Mouse (Mus musculus): Measurements from ENCODE around the gene Ppm1a. TPM values are rescaled to one million over a fixed set of nuclear protein-coding genes. Genes with fewer than 3 reads are reported as not detected.
A peak's percentile ranks its signal among the peaks of the same experiment; 100 is the strongest.

The Ppm1a gene
- 51.2 and 55.0 TPM in 2 replicates for polyA plus RNA-seq (2015; fragmentation: Nextera tagmentation; extraction: Ambion mirVana)

DNA sequence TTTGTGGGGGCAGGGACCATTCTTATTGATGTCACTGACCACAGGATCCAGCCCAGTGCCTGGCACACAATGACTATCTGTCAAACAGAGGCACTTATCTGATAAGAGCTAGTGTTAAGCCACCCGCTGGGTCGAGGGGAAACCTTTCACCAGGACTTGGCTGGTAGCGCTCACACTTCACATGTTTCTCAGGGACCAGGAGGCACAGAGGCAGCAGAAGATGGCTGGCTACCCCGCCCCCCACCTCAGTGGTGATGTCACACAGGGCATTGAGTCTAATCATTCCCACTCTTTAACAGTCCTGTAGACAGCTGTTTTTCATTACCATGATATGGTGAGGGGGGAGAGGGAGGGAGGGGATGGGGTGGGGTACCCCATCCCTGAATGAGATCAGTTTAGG is at the start of gene Ppm1a:
Gene Ppm1a (plus strand): TSS at position 370 of the 400 bp plus-strand sequence.
- TF ChIP-seq EP300 (optimal IDR thresholded peaks at IDR 0.05) = no peak
- no peak for TF ChIP-seq CTCF (IDR thresholded peaks at IDR 0.05; ENCODE audit: low read depth)
- H3K9ac ChIP-seq (ENCODE audit: low read length) = no peak within 1 kb of the TSS
- no peak for DNase-seq (ENCODE audit: low spot score)
- H3K27ac ChIP-seq (replicated peaks) = no peak within 1 kb of the TSS
- H3K9me3 ChIP-seq (ENCODE audit: control insufficient read depth, low read length) = no peaks in the 10 kb centered on the region
- H3K4me3 ChIP-seq (ENCODE audit: low read depth, low read length) = no peak within 1 kb of the TSS
- no peaks in the 10 kb centered on the region for H3K36me3 ChIP-seq (ENCODE audit: control insufficient read depth, insufficient read depth, low read length)
- no peaks in the 10 kb centered on the region for H3K27me3 ChIP-seq (ENCODE audit: control insufficient read depth, insufficient read depth, low read length)
- no peaks in the 10 kb centered on the region for H3K4me1 ChIP-seq (replicated peaks; ENCODE audit: control insufficient read depth, insufficient read depth)
- no peak within 1 kb of the TSS for H3K4me2 ChIP-seq (replicated peaks; ENCODE audit: low read depth)
- WGBS = 16% methylated on average over 4 of the region's 4 CpGs
- ATAC-seq (ENCODE audit: low FRiP score, low TSS enrichment) = no peak

DNA sequence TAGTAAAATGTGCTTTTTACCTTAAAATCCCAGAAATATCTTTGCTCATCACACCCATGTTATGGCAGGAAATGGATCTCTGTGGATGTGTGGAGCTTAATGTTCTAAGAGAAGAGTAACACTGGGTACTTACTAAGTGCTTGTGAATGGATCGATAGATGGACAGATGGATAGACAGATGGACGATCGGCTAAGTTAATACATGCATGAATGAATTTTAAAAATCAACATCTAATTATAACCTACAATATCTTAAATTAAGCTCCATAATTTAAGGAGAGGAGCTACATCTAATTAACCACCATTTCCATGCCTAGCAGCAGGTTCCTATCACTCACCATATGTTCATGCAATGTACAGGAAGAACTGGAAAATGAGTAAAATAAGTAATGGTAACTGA is 47.3 kb upstream of the Ppm1a start:
- no peak overlapping the region for H3K27ac ChIP-seq (replicated peaks)
- H3K4me2 ChIP-seq (replicated peaks; ENCODE audit: low read depth) = no peak overlapping the region
- DNase-seq (ENCODE audit: low spot score) = no peak
- 95% methylated on average over 3 of the region's 3 CpGs for WGBS
- no peaks in the 10 kb centered on the region for H3K4me1 ChIP-seq (replicated peaks; ENCODE audit: control insufficient read depth, insufficient read depth)
- no peak overlapping the region for H3K9ac ChIP-seq (ENCODE audit: low read length)
- no peaks in the 10 kb centered on the region for H3K36me3 ChIP-seq (ENCODE audit: control insufficient read depth, insufficient read depth, low read length)
- no peak overlapping the region for H3K4me3 ChIP-seq (ENCODE audit: low read depth, low read length)
- H3K9me3 ChIP-seq (ENCODE audit: control insufficient read depth, low read length) = no peaks in the 10 kb centered on the region
- TF ChIP-seq CTCF (IDR thresholded peaks at IDR 0.05; ENCODE audit: low read depth) (no peak), EP300 (optimal IDR thresholded peaks at IDR 0.05) (no peak)
- H3K27me3 ChIP-seq (ENCODE audit: control insufficient read depth, insufficient read depth, low read length) = no peaks in the 10 kb centered on the region
- ATAC-seq (ENCODE audit: low FRiP score, low TSS enrichment) = no peak

DNA sequence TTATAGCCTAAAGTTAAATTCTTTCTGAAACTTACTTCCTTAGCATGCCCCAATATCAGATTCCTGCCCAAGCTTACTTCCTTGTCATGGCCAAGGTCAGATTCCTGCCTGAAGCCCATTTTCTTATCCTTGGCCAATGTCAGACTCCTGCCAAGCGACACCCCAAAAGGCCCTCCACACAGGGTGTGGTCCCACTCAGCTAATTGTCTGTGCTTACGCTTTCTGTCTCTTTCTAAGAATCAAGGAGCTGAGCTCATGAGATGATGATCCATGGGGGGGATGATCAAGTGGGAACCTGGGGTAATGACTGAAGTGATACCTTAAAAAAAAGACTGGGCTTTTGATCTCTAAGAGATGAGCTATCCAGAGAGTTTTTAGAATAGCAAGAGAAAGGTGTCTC is 42.4 kb upstream of the Ppm1a start:
- Histone ChIP-seq H3K9me3 (ENCODE audit: control insufficient read depth, low read length) (no peaks in the 10 kb centered on the region), H3K36me3 (ENCODE audit: control insufficient read depth, insufficient read depth, low read length) (no peaks in the 10 kb centered on the region), H3K27me3 (ENCODE audit: control insufficient read depth, insufficient read depth, low read length) (no peaks in the 10 kb centered on the region), H3K27ac (replicated peaks) (no peak overlapping the region), H3K4me3 (ENCODE audit: low read depth, low read length) (no peak overlapping the region), H3K9ac (ENCODE audit: low read length) (no peak overlapping the region), H3K4me1 (replicated peaks; ENCODE audit: control insufficient read depth, insufficient read depth) (no peaks in the 10 kb centered on the region), H3K4me2 (replicated peaks; ENCODE audit: low read depth) (no peak overlapping the region)
- DNase-seq (ENCODE audit: low spot score) (no peak), ATAC-seq (ENCODE audit: low FRiP score, low TSS enrichment) (no peak)
- WGBS = 83% methylated on average over 2 of the region's 2 CpGs
- no peak for TF ChIP-seq CTCF (IDR thresholded peaks at IDR 0.05; ENCODE audit: low read depth)
- TF ChIP-seq EP300 (optimal IDR thresholded peaks at IDR 0.05) = no peak

DNA sequence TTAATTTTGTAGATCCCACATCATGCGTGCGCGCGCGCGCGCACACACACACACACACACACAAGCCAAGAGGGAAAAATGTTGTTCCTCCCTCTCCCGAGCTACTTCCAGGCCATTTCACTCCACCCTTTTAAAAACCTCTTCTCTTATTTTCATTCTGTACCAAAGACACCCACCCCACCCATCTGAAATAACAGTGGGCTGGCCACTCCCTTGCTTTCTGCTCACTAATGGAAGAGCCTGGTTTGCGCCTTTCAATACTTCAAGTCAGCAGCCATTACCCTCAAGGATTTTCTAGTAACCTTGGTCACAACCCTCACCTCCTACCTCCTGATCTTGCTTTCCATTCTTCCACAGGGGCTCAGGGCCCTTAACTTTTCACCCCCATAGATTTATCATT is 41.4 kb upstream of the Ppm1a start:
- Histone ChIP-seq H3K27ac (replicated peaks) (no peak overlapping the region), H3K27me3 (ENCODE audit: control insufficient read depth, insufficient read depth, low read length) (no peaks in the 10 kb centered on the region), H3K4me2 (replicated peaks; ENCODE audit: low read depth) (no peak overlapping the region), H3K4me3 (ENCODE audit: low read depth, low read length) (no peak overlapping the region), H3K36me3 (ENCODE audit: control insufficient read depth, insufficient read depth, low read length) (no peaks in the 10 kb centered on the region), H3K9me3 (ENCODE audit: control insufficient read depth, low read length) (no peaks in the 10 kb centered on the region), H3K9ac (ENCODE audit: low read length) (no peak overlapping the region), H3K4me1 (replicated peaks; ENCODE audit: control insufficient read depth, insufficient read depth) (no peaks in the 10 kb centered on the region)
- no peak for DNase-seq (ENCODE audit: low spot score)
- 89% methylated on average over 9 of the region's 9 CpGs for WGBS
- TF ChIP-seq CTCF (IDR thresholded peaks at IDR 0.05; ENCODE audit: low read depth) = no peak
- TF ChIP-seq EP300 (optimal IDR thresholded peaks at IDR 0.05) = no peak
- no peak for ATAC-seq (ENCODE audit: low FRiP score, low TSS enrichment)

DNA sequence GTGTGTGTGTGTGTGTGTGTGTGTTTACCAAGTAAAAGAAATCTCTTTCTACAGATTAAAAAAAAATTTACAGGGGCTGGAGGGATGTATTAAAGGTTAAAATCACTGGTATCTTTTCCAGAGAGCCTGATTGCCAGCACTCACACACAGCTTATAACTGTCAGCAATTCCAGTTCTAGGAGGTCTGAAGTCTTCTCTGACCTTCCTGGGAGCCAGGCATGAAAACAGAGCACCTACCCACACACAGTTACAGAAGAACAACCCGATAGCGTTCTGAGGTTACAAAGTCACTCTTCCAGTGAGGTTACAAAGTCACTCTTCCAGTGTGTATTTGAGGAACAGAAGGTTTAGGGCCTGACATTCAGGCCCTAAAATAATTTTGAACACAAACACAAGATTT is 38.2 kb upstream of the Ppm1a start:
- H3K9ac ChIP-seq (ENCODE audit: low read length) = no peak overlapping the region
- no peak for DNase-seq (ENCODE audit: low spot score)

GRCm38 (mm10) chr12:72719452-72720087 is 37.7 kb upstream of the Ppm1a start:
- peak; percentile 82; the same call in 1 of the 2 replicates for ATAC-seq (ENCODE audit: low FRiP score, low TSS enrichment)

More for the DNA sequence above, 38.2 kb upstream of the Ppm1a start:
- Histone ChIP-seq H3K4me1 (replicated peaks; ENCODE audit: control insufficient read depth, insufficient read depth) (no peaks in the 10 kb centered on the region), H3K27ac (replicated peaks) (peak overlapping the region; percentile 61; the same call in 1 of the 2 replicates), H3K9me3 (ENCODE audit: control insufficient read depth, low read length) (no peaks in the 10 kb centered on the region), H3K27me3 (ENCODE audit: control insufficient read depth, insufficient read depth, low read length) (no peaks in the 10 kb centered on the region), H3K4me2 (replicated peaks; ENCODE audit: low read depth) (no peak overlapping the region), H3K4me3 (ENCODE audit: low read depth, low read length) (no peak overlapping the region), H3K36me3 (ENCODE audit: control insufficient read depth, insufficient read depth, low read length) (no peaks in the 10 kb centered on the region)
- 28% methylated on average over 2 of the region's 2 CpGs for WGBS
- no peak for ATAC-seq (ENCODE audit: low FRiP score, low TSS enrichment)
- TF ChIP-seq EP300 (optimal IDR thresholded peaks at IDR 0.05) = no peak

More at GRCm38 (mm10) chr12:72719452-72720087, 37.7 kb upstream of the Ppm1a start:
- no peaks in the 10 kb centered on the region for H3K36me3 ChIP-seq (ENCODE audit: control insufficient read depth, insufficient read depth, low read length)
- H3K4me3 ChIP-seq (ENCODE audit: low read depth, low read length) = no peak overlapping the region
- WGBS = 38% methylated on average over 11 of the region's 11 CpGs
- TF ChIP-seq EP300 (optimal IDR thresholded peaks at IDR 0.05) = no peak
- no peak for TF ChIP-seq CTCF (IDR thresholded peaks at IDR 0.05; ENCODE audit: low read depth)
- DNase-seq (ENCODE audit: low spot score) = peak; percentile 16
- H3K4me2 ChIP-seq (replicated peaks; ENCODE audit: low read depth) = no peak overlapping the region
- H3K9me3 ChIP-seq (ENCODE audit: control insufficient read depth, low read length) = no peaks in the 10 kb centered on the region
- H3K9ac ChIP-seq (ENCODE audit: low read length) = no peak overlapping the region
- no peaks in the 10 kb centered on the region for H3K4me1 ChIP-seq (replicated peaks; ENCODE audit: control insufficient read depth, insufficient read depth)
- H3K27ac ChIP-seq (replicated peaks) = peak overlapping the region; percentile 61
- no peaks in the 10 kb centered on the region for H3K27me3 ChIP-seq (ENCODE audit: control insufficient read depth, insufficient read depth, low read length)

All from stomach, postnatal 0 days (tissue).